Mouse (Mus musculus) thymus, adult 2 months (tissue): Measurements from ENCODE around the gene Prpsap1.

ENCODE experiments used
- CTCF ChIP-seq: fragments of 200-500 bp; IDR thresholded peaks from 2 replicates; pipeline ENCODE4 v1.5.1; 2012; ENCODE audit warnings: mild to moderate bottlenecking, control low read depth, low read length, moderate library complexity, borderline replicate concordance; ENCODE audit not compliant: control insufficient read depth, poor library complexity, insufficient read depth; ENCODE audit errors: extremely low read depth
- POLR2A ChIP-seq: fragments of 200-500 bp; IDR thresholded peaks from 2 replicates; pipeline ENCODE4 v1.6.1; 2012; ENCODE audit warnings: mild to moderate bottlenecking, low read length, control low read depth, moderate library complexity; ENCODE audit not compliant: control insufficient read depth, poor library complexity, insufficient read depth; ENCODE audit errors: extremely low read depth

GRCm38 (mm10) chr11:116536685-116537084 lies 42.7 kb upstream of the Prpsap1 start:
- TF ChIP-seq CTCF (no peak), POLR2A (no peak)
